Mouse (Mus musculus) testis, postnatal 10 days (tissue): ENCODE measurements around the gene Gm17087.
A peak's percentile ranks its signal among the peaks of the same experiment; 100 is the strongest.

Experiments
- DNase-seq: peaks from one replicate; pipeline ENCODE4 v3.0.0; 2021; ENCODE audit warnings: low spot score

The Gm17087 gene

DNA sequence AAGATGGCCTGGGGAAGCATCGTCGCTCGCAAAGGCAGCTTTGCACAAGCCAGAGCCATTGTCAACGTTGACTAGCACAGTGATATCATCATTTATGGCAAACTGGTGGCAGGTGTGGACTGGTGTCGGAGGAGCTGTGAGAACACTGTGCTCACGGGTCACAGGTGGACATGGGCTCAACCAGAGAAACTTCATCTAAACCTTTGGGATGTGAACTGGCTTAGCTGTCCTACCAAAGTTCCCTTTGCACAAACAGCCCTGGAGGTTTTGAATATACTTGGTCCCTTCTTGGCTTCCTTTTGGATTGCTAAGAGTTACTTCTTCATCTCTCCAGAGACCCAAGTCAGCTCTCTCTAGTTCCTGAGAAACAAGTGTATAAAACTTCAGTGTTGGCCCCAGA, at the start of gene Gm17087:
Gene Gm17087, minus strand, starts transcription at position 101 of the 400 bp plus-strand sequence.
- no peak for DNase-seq

DNA sequence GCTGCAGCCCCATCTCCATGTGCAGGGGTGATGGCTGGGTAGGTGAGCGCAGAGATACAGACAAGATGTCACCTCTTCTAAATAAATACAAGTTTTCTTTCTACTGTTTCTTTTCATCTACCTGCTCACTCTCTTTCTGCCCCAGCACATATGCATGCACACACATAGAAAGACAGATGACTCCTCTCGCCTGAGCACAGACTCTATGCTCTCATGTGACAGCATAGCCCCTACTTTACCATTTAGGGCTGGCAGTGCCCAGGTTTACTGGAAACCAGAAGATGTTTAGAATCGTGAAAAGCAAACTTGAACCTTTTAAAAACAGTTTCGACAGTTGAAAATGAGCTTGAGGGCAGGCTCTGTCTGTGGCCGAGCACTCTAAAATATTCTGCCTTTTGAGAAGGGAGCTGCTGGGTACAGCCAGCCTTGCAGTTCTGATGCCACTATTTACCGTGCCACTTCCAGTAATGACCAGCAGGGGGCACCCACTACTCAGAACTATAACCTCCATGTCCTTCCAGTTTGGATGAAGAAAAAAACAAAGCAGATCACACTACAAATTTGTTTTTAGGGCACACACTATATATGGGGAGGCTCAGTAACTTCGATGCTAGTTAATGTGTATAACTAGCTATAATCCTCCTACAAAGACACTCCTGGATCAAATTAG, 47.3 kb upstream of the Gm17087 start:
- DNase-seq = peak; percentile 85

DNA sequence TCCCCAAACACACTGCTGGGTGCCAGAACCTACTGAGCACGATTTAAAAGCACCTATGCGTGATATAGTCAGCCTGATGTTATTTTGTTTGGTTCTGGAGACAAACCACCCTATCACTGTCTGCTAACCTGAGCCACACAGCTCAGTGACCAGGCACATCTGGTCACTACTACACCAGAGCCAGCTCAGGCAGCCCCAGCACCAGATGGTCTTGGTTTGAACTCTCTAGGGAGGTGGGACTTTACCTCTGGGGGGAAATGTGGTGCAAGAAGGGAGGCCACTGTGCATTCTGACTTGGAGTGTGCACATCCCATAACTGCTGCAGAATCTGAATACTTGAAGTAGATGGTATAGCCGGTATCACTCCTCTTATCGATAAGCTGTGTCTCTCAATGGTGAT, 45.2 kb upstream of the Gm17087 start:
- no peak for DNase-seq

DNA sequence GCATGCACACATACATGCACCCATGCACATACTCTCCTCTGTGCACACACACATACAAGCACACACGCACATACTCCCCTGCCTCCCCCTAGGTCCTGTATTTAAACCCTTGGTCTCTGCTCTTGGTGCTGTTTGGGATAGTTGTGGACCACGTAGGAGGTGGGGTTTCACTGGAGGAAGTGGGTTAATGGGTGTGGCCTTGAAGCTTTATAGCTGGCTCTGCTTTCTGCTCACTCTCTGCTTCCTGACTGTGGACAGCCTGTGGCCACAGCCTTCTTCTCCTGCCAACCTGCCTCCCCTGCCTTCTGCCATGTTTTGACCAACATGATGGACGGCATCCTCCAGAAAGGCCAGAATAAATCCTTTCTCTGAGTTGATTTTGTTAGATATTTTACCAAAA, 39.9 kb upstream of the Gm17087 start:
- DNase-seq = no peak

DNA sequence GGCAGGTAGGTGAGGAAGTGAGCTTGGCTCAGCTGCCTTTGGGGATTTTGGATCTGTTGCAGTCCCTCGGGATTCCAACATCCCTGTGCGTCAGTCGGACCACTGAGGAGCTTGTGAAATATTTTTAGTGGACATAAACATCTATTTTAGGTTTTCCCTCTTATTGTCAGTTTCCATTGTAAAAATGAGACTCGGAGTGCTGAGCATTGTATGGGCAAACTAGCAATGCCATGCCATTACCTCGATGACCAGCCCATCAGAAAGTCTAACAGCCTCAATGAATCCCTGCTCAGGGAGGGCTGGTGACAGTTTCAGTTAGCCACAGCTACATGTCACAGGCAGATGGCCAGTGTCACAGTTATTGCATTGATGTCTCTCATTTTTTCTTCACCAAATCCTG, 39.2 kb upstream of the Gm17087 start:
- no peak for DNase-seq

DNA sequence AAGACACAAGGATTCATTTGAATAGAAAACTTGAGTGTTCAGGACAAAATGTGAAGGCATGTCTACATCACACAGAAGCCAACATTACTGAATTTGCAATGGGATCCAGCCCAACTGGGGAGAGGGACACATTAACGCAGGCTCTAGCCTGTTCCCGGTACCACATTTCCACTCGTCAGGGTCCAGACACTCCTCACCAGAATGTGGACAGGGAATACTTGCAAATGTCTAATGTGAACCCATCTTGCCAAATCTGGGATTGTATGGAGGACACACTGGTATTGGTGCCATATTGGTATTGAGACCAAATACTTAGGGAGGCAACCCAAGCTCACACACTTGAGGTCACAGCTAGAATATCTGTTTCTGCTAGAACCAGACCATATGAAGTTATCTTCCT, 36.2 kb upstream of the Gm17087 start:
- no peak for DNase-seq

DNA sequence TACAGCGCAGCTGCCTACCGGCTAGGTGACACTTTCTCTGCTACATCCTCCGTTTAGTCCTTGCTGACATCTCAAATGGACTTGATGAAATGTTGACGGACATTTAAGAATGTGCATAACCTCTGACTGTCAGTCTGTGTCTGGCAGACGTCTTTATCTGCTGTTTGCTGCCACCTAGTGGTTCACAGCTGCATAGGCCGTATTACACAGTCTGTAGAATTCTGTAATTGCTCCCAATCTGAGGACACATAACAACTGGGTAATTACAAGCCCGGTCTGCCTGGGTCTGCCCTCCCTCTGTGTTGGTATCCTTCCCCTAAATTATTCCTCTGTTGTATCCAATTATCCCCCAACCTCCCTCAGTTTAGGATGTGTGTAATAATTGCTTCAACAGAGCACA, 31.0 kb upstream of the Gm17087 start:
- peak; percentile 61 for DNase-seq

DNA sequence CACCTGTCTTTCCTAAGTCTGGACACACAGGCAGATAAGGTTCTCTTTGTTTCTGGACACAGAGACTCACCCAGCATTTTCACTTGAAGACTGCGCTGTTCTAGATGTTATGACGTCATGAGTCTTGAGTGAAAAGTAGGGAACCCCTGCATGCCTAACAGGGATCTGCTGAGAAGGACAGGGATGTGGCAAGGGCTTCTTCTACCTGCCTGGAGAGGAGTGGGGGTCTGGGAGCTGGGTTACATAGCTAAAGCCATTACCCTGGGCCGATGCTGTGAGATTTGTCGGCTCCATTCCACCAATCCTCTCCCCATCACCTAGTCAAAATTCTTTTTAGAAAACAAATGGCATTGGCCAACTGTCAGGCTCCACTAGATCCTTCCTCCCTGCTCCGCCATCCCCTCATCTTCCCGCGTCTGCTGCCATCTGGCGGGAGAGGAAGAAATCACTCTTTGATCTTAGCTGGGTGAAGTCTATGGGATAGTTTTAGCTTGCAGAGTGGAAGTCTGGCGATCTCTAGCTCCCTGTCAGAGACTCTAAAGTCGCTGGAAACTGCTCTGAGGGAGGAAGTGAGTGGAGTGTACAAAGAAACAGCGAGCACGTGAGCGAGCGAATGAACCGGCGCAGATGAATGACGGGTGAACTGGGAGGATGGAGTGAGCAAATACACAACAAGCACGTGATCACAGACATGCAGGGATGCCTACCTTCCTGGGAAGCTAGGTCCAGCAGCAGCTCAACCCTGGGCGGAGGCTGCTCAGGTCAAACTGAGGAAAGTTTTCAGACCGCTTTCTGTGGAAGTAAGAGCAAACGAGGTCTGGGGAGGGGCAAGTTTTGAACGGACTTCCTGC, 25.9 kb upstream of the Gm17087 start:
- DNase-seq = peak; percentile 90

DNA sequence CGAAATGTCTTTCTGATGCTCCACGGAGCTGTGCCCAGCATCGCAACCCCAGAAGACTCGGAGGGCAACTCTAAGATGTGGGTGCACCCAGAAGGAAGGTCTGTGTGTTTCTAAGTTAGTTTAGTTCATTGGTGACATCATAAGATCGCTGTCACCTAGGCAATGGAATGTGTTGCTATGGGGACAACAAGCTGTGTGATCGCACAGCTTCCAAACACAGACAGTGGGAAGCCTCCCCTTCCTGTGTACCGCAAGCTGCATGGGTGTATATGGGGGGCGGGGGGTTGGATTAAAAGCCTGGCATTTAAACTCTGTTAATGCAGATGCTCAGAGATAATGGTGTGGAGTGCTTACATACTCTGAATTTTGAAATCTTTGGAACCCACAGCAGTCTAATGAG, 14.8 kb upstream of the Gm17087 start:
- DNase-seq = no peak

DNA sequence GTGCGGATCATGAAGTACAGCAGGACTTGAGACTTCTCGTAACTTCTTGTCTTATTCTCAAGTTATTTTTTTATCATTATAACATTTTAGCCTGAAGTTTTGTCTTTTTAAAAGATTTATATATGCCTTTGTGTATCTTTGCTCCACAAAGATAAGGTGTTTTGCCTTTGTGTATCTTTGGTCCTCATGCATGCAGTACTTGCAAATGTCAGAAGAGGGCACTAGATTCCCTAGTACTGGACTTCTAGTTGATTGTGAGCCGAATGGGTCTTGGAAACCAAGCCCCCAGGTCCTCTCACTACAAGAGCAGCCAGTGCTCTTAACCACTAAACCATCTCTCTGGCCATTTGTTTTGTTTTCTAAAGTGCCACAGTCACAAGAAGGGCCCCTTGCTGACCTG, 13.6 kb upstream of the Gm17087 start:
- no peak for DNase-seq

DNA sequence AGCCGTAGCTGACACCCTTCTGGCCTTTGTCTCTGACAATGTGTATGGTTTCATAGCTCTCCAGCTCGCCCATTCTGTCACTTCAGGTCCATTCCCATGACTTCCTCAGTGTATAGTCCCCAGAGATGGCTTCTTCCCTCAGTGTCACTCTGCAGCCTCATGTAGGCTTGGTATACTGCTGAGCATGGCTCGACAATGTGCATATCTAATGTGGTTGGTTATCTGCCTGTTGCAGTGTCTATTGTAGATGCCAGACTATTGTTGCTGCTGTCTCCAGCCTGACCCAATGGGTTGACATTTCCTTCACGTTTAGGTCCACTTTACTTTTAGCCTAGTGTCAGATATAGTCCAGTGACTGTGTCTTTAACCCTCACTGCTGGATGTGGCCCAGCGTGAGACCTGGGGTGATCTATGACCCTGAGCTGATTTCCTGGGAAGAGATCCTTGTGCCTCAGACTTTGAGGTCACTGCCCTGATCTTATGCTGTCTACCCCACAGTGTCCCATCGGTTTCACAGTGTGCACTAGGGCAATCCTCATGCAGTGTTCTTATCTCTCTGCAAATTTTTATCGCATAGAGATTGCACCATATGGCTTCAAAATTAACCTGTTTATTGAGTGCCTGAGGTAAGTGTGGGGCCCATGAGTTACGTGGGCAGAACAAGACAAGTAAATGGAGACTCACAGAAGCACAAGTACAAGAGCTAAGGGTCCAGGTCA, 7.0 kb upstream of the Gm17087 start:
- no peak for DNase-seq

DNA sequence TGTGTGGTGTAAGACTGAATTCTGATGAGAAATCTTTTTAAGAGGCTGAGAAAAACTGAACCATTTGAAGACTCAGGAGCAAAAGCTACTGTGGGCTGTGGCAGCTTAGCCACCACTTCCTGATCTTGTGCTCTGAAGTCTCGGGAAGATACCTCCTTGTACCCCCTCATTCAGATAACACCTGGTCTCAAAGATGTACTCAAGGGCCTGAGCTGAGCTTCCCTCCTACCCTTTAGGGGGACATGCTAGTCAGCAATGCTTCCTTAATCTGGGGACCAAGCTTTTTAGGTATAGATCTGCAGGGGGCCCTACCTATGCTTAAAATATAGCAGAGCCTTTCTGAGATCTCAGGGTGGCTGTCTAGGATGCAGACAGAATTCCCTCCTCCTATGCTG, 3.9 kb downstream of the Gm17087 start:
- no peak for DNase-seq

DNA sequence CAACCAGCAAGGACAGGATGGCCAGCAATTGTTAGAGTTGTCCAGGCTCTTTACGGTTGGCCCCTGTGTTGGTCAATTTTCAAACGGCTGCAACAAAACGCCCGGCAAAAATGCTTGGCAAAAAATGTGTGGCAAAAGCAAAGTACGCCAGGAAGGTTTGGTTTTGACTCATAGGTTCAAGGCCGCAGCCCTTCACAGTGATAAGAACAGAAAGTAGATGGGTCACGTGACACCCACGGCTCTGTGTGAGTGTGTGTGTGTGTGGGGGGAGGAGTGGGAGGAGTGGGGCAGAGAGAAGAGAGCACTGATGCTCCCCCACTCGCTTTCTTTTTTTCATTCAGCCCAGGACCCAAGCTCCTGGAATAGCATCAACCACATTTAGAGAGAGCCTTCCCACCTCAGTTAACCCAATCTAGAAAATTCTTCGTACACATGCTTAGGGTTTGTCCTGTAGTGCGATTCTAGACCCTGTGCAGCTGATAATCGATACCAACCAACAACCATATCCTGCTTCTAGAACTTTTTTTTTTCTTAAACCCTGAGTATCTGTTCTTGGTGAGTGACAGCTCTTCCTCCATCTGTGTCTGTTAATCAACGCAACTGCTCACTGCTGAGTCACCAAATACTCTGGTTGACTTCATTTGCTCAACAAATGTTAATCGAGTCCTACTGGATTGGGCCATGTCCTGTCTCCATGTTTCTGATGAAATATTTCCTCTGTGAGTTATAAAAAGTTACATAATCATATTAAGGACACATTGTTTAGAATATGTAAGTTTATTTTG, 4.5 kb downstream of the Gm17087 start:
- no peak for DNase-seq

DNA sequence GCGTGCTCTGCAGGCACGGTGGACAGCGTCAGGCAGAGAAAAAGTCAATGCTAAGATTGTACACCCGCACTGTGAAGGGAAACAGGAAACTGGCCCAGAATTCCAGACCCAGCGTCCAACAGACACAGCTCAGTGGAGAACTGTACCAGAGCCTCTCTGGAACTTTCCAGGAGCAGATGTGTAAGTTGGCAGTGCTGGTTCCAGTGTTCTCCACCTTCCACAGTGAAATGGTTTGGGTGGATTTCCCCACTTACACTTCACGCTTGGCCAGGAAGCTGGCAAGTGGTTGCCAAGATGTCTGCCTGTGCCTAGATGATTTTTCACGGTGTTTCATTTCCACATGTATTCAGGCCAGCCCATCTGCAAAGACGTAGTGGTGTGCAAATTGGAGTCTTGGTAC, 8.8 kb downstream of the Gm17087 start:
- DNase-seq = no peak

DNA sequence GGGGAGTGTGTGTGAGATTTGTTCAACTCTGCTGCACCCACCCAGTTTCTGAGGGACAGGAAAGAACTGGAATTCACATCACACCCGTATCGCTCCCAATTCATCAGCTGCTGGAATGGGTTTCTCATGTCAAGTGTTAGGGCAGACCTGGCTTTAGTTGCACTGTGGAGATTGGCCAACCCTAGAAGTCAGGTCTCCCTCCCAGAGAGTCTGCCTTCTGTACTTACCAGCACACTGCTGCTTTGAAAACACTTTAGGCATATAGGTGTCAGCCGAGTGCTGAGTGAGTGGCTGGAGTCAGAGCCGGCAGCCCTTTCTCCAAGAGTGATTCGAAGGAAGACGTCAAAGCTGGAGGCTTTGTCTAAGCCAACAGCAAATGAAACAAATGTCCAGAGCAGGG, 10.5 kb downstream of the Gm17087 start:
- no peak for DNase-seq

DNA sequence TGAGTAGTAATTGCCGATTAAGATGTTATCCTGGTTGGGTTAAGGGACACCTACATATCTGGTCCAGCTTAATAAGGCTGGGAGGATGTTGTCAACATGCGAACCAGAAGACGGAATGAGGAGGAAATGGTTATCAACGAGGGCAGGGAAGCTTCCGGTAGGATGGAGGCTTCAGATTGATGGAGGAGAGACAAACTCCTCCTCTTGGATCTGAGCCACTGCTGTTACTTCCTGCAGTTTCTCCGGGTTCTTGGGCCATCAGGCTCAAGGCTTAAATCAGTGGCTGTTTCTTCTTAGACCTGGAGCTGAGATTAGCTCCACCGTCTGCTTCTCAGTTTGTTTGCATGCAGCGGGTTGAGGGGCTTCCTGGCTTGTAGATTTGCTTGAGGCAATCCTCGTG, 11.0 kb downstream of the Gm17087 start:
- no peak for DNase-seq

DNA sequence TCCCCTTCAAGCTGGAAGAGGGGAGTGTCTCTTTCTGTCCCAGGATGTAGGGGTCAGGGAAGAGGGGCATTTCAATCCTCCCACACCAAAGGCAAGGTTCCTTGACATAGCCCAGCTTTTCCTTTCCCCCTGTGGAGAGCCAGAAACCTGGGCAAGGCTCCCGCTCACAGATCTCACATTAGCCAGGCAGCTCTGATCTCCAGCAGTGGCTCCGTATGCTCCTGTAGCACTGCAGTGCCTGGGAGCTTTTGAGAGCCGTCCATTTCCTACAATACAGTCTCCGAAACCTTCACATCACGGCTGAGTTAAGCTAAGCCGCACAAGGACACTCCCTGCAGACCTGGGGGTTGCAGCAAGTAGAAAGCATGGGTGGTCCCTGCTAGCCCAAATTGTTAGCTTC, 12.5 kb downstream of the Gm17087 start:
- DNase-seq = no peak

DNA sequence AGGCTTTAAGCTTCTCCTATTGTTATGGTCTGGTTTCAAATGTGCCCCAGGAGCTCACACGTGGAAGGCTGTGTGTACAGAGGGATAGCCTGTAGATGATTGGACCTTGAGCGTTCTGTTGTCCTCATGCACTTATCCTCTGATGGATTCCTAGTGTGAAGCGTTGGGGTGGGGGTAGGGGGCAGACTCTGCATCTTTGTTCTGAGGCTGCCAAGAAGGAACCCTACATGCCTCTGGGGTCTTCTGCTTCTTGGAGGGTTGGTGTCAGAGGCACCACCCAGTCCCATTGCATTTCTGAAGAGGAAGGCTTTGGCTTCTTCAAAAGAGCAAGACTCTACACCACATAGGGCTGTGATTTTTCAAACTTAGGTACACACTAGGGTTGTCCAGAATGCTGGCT, 13.1 kb downstream of the Gm17087 start:
- DNase-seq = no peak

DNA sequence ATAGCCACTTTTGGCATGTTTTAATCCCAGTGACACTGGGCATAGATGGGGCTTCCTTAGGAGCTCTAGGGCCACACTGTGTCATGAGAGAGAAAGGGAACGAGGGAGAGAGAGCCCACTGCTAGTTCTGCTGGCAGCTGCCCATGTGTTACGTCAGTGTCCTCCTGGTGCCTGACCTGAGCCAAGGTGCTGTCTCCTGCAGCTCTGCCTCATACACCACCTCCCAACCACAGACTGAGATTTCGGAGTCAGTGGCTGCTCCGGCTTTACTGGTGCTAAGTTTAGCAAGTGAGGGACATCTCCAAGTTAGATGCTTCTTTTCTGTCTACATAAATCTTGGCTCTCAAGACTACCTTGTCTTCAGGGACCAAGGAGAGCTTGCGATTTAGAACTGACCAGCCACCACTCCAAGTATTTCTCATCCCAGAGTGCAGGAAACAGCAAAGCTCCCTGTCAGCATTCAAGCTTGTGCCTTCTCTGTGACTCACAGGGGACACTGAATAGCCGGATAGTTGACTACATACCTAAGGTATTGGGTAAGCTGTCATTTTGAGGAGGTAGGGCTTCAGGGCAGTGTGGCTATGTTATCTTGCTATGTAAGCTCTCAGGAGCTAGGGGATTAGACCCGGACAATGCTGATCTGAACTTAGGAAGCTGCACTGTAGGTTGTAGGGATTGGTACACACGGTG, 14.3 kb downstream of the Gm17087 start:
- DNase-seq = no peak

DNA sequence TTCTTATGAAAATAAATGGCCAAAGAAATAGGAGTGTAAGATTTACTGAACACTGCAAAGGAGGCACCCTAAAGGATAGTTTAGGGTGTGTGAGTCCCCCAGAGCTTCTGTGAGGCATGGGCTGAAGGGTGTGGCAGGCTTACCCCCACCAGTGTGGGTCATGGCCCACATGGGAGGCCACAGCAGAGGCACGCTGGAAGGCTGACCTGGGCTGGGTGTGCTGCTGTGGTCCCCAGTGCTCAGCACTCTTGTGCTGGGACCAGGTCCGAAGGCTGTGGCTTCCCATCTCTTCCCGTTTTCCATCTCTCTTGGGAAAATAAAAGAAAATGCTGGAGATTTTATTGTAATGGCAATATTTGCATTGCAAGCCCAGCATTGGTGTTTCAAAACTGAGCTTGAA, 15.1 kb downstream of the Gm17087 start:
- no peak for DNase-seq

DNA sequence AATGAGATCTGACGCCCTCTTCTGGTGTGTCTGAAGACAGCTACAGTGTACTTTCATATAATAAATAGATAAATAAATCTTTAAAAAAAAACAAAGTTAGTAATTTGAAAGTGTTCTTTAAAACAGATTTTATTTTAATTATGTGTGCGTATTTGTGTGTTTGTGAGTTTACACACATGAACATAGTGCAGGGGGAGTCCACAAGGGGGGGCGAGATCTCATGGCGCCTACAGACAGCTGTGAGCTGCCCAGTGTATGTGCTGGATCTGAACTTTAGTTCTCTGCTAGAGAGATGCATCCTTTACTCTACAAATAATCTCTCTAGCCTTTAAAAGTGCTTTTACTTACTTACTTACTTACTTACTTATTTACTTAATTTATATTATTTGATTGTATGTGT, 18.0 kb downstream of the Gm17087 start:
- no peak for DNase-seq

DNA sequence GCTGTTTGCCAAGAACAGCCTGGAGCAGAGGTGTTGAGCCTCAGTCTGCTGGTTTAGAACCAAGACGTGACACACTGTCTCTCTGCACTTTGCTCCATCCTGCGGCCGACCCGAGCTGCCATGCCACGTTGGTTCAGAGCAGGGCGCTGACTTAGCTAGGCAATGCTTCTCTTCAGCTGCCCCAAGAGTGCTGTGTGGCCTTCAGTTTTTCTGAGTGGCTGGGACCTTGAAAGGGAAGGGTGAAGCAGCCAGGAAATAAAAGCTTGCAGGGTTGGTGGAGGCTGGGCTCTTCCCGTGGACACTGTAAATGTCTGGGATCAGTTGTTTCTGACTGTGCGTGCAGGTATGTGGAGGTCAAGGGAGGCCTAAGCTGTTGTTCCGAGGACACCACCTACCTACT, 20.4 kb downstream of the Gm17087 start:
- DNase-seq = no peak
